Comparison of ENCODE assay signal across 21 mouse cellular contexts in the genomic region with DNA sequence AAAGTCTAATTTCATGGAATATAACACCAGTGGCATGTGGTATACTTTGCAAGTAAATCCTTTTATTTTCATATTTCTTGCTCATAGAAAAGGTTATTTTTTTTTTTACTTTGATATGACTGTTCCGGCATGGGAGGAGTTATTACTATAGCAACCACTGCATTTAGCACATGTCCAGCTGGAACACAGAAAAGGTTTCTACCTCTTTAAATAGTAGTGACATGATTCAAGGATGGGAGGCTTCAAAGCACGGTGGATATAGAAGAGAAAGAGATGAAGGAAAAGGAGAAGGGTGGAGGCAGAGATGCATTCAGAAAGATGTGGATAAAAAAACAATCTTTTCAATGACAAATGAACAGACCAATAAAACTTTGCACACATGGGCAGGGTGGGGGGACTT. TPM values are rescaled to one million over a fixed set of nuclear protein-coding genes. Genes with fewer than 3 reads are reported as not detected.
"Had no signal": no experiment of that assay in that cellular context is flagged by ENCODE, and none has a peak within 500 bp of the region (broad histone marks: within the 10 kb centered on the region; RNA-seq: fewer than 3 reads in every experiment).

No protein-coding gene starts in this region.

- H3K4me1 ChIP-seq: kidney, embryonic 15.5 days; liver, embryonic 13.5 days; midbrain, embryonic 13.5 days; neural tube, embryonic 13.5 days had no signal

- DNase-seq: kidney, adult 8-10 months; kidney, postnatal 10 days; kidney, postnatal 36 days; liver, embryonic 13.5 days; lung, adult 2 months; lung, postnatal 14 days; right cerebral cortex, adult 18-20 months; right cerebral cortex, postnatal 14 days; right cerebral cortex, postnatal 4 days; thymus, postnatal 25 days had no signal

- ATAC-seq: intestine, postnatal 0 days; midbrain, embryonic 13.5 days had no signal

- H3K4me3 ChIP-seq: kidney, embryonic 15.5 days; liver, embryonic 13.5 days; midbrain, embryonic 13.5 days; myocyte; neural tube, embryonic 13.5 days had no signal

- H3K27me3 ChIP-seq: kidney, embryonic 15.5 days; liver, embryonic 13.5 days; midbrain, embryonic 13.5 days; neural tube, embryonic 13.5 days had no signal

- H3K9me3 ChIP-seq: kidney, embryonic 15.5 days; liver, embryonic 13.5 days; midbrain, embryonic 13.5 days; neural tube, embryonic 13.5 days had no signal

- H3K27ac ChIP-seq: kidney, embryonic 15.5 days; liver, embryonic 13.5 days; macrophage; midbrain, embryonic 13.5 days; neural tube, embryonic 13.5 days; stomach, postnatal 0 days had no signal

- H3K4me2 ChIP-seq: kidney, embryonic 15.5 days; liver, embryonic 13.5 days; midbrain, embryonic 13.5 days; neural tube, embryonic 13.5 days had no signal

- H3K9ac ChIP-seq: kidney, embryonic 15.5 days; liver, embryonic 13.5 days; midbrain, embryonic 13.5 days; neural tube, embryonic 13.5 days had no signal

- H3K36me3 ChIP-seq: kidney, embryonic 15.5 days; liver, embryonic 13.5 days; midbrain, embryonic 13.5 days; neural tube, embryonic 13.5 days had no signal

RNA-seq across cellular contexts. Expression of gene Dpt, which starts 38.0 kb away (rescaled TPM):
- total RNA-seq: left cerebral cortex, adult 18-20 months; megakaryocyte, adult 5-6 weeks; monocyte, adult 5-6 weeks; neutrophil, adult 5-6 weeks had no signal
- polyA plus RNA-seq: macrophage; midbrain, embryonic 13.5 days had no signal
